Mouse (Mus musculus): ENCODE results near the gene Dhdh. TPM values are rescaled to one million over a fixed set of nuclear protein-coding genes. Genes with fewer than 3 reads are reported as not detected.
A peak's percentile ranks its signal among the peaks of the same experiment; 100 is the strongest.
"Not testable (repeated sequence)": the region's sequence is repeated elsewhere in the genome, so short reads cannot be mapped to it uniquely, and the experiment has no call there.

Gene Dhdh
- polyA plus RNA-seq, 1 experiment, result not detected

DNA sequence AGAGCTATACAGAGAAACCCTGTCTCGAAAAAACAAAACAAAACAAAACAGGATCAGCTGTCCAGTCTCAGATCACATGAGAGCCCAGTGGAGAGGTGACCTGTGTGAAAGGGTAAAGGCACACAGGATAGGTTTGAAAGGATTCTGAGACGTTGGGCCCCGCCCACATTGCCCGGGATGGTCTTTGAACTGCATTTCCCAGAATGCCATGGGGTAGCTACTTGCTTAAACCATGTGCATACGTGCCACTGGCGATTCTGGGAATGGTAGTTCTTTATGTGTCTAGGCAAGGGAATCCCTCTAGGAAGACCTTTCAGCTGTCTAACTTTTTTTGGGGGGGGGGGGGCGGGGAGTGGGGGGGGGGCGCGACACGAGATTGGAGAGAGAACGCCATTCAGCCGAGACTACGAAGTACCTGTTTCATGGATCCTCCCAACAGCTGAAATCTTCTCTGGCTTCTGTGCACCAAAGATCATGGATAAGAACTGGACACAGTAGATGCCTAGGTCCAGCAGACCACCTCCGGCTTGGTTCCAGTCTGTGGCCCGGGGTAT is 7.2 kb downstream of the Dhdh start, which contains the start of gene Tulp2:
TSS of gene Tulp2 (plus strand) at position 504 of the 554 bp plus-strand sequence.
- no peak within 1 kb of the TSS for H3K27ac ChIP-seq (ENCODE audit: insufficient read depth, low read depth, low read length)
- H3K4me1 ChIP-seq (ENCODE audit: control insufficient read depth, insufficient read depth, low read length), result no peaks in the 10 kb centered on the region
- no peak within 1 kb of the TSS for H3K4me3 ChIP-seq (ENCODE audit: insufficient read depth, low read depth, low read length)
- TF ChIP-seq POLR2A (IDR thresholded peaks at IDR 0.05; ENCODE audit: insufficient read depth, low read depth, low read length), result no peak
- TF ChIP-seq CTCF (IDR thresholded peaks at IDR 0.05; ENCODE audit: insufficient read depth, low read depth, low read length), result no peak
- WGBS, result 51% methylated on average over 15 of the region's 15 CpGs

DNA sequence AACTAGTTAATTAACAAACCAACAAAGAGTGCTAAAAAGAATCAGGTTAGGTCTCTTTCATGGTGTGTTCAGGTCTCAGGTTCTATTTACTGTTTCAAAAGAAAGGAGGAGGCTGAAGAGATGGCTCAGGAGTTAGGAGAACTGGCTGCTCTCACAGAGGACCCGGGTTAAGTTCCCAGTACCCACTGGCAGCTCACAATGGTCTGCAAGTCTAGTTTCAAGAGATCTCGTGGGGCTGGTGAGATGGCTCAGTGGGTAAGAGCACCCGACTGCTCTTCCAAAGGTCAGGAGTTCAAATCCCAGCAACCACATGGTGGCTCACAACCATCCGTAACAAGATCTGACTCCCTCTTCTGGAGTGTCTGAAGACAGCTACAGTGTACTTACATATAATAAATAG is 8.3 kb downstream of the Dhdh start:
- H3K4me1 ChIP-seq (ENCODE audit: control insufficient read depth, insufficient read depth, low read length); H3K4me3 ChIP-seq (ENCODE audit: insufficient read depth, low read depth, low read length); H3K27ac ChIP-seq (ENCODE audit: insufficient read depth, low read depth, low read length): not testable (repeated sequence)
- 84% methylated on average over 4 of the region's 4 CpGs for WGBS

GRCm38 (mm10) chr7:45478774-45479173 is 9.8 kb downstream of the Dhdh start:
- Histone ChIP-seq H3K4me3 (ENCODE audit: insufficient read depth, low read depth, low read length) (no peak overlapping the region), H3K4me1 (ENCODE audit: control insufficient read depth, insufficient read depth, low read length) (peaks cover 5% of the 10 kb centered on the region; the same call in 1 of the 2 replicates), H3K27ac (ENCODE audit: insufficient read depth, low read depth, low read length) (no peak overlapping the region)
- 95% methylated on average over 7 of the region's 7 CpGs for WGBS
- no peak for TF ChIP-seq CTCF (IDR thresholded peaks at IDR 0.05; ENCODE audit: insufficient read depth, low read depth, low read length)
- TF ChIP-seq POLR2A (IDR thresholded peaks at IDR 0.05; ENCODE audit: insufficient read depth, low read depth, low read length), result no peak

- H3K27ac ChIP-seq (ENCODE audit: insufficient read depth, low read depth, low read length), result no peak overlapping the region
- H3K4me1 ChIP-seq (ENCODE audit: control insufficient read depth, insufficient read depth, low read length), result peaks cover 5% of the 10 kb centered on the region; the same call in 1 of the 2 replicates
- TF ChIP-seq POLR2A (IDR thresholded peaks at IDR 0.05; ENCODE audit: insufficient read depth, low read depth, low read length), result no peak
- TF ChIP-seq CTCF (IDR thresholded peaks at IDR 0.05; ENCODE audit: insufficient read depth, low read depth, low read length), result no peak
- H3K4me3 ChIP-seq (ENCODE audit: insufficient read depth, low read depth, low read length), result no peak overlapping the region
- WGBS, result 3% methylated on average over 3 of the region's 3 CpGs
Observed at GRCm38 (mm10) chr7:45477003-45477402, 11.6 kb downstream of the Dhdh start.

- Histone ChIP-seq H3K4me1 (ENCODE audit: control insufficient read depth, insufficient read depth, low read length) (peaks cover 5% of the 10 kb centered on the region; the same call in 1 of the 2 replicates), H3K4me3 (ENCODE audit: insufficient read depth, low read depth, low read length) (no peak overlapping the region), H3K27ac (ENCODE audit: insufficient read depth, low read depth, low read length) (no peak overlapping the region)
- 59% methylated on average over 1 of the region's 1 CpGs for WGBS
- TF ChIP-seq POLR2A (IDR thresholded peaks at IDR 0.05; ENCODE audit: insufficient read depth, low read depth, low read length) (no peak), CTCF (IDR thresholded peaks at IDR 0.05; ENCODE audit: insufficient read depth, low read depth, low read length) (no peak)
Observed at GRCm38 (mm10) chr7:45476453-45476852, 12.2 kb downstream of the Dhdh start.

GRCm38 (mm10) chr7:45475291-45475969 is 13.2 kb downstream of the Dhdh start:
- Histone ChIP-seq H3K27ac (ENCODE audit: insufficient read depth, low read depth, low read length) (0 out of 2 replicates have a peak overlapping the region, but pooled peaks have one; percentile 0), H3K4me1 (ENCODE audit: control insufficient read depth, insufficient read depth, low read length) (peaks cover 5% of the 10 kb centered on the region; the same call in 1 of the 2 replicates), H3K4me3 (ENCODE audit: insufficient read depth, low read depth, low read length) (peak overlapping the region; percentile 34)
- WGBS, result 76% methylated on average over 16 of the region's 16 CpGs
- TF ChIP-seq CTCF (IDR thresholded peaks at IDR 0.05; ENCODE audit: insufficient read depth, low read depth, low read length), result no peak
- no peak for TF ChIP-seq POLR2A (IDR thresholded peaks at IDR 0.05; ENCODE audit: insufficient read depth, low read depth, low read length)

DNA sequence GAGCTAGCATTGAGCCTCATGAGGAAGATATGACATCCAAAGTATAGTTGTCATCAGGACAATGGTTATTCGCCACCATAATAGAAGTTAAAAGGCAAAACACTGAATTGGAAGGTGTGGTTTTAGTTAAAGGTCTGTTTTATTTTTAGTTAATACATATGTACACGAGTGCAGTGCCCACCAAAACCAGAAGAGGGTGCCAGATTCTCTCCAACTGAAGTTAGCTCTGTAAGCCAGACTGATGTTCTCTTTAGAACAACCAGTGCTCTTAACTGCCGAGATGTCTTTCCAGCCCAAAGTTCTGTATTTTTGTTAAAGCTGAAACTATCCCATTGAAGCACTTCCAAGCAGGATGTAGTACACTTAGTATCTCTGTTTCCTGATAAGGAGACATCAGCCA is 17.7 kb downstream of the Dhdh start:
- TF ChIP-seq POLR2A (IDR thresholded peaks at IDR 0.05; ENCODE audit: insufficient read depth, low read depth, low read length), result no peak
- TF ChIP-seq CTCF (IDR thresholded peaks at IDR 0.05; ENCODE audit: insufficient read depth, low read depth, low read length), result no peak
- H3K4me1 ChIP-seq (ENCODE audit: control insufficient read depth, insufficient read depth, low read length), result peaks cover 8% of the 10 kb centered on the region
- no peak overlapping the region for H3K27ac ChIP-seq (ENCODE audit: insufficient read depth, low read depth, low read length)
- WGBS, result under 1% methylated on average over 3 of the region's 3 CpGs
- H3K4me3 ChIP-seq (ENCODE audit: insufficient read depth, low read depth, low read length), result no peak overlapping the region

DNA sequence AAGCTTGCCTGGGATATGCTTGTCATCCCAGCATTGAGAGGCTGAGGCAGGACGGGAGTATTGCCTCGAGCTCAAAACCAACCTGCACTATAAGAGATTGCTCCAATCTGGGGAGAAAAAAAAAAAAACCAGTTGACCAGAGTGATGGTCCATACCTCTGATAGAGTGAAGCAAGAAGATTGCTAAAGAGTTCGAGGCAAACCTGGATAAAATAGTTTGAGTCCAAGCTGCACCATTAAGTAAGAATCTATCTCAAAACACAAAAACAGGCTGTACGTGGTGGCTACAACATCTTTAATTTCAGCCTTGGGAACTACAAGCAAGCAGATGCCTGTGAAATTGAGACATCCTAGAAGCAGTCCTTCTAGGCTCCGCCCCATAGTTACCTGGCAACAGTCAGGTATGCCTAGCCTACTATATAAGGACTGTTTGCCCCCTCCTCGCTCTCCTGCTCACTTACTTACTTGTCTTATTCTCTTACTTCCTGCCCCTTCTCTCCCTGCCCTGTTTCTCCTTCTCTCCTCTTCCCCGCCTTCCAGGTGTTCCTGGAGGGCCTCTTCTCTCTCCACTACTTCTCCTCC is 21.4 kb downstream of the Dhdh start:
- 43% methylated on average over 7 of the region's 7 CpGs for WGBS
- H3K4me3 ChIP-seq (ENCODE audit: insufficient read depth, low read depth, low read length), result peak overlapping the region; percentile 75
- TF ChIP-seq CTCF (IDR thresholded peaks at IDR 0.05; ENCODE audit: insufficient read depth, low read depth, low read length), result no peak
- H3K27ac ChIP-seq (ENCODE audit: insufficient read depth, low read depth, low read length), result 0 out of 2 replicates have a peak overlapping the region, but pooled peaks have one; percentile 27
- peaks cover 14% of the 10 kb centered on the region for H3K4me1 ChIP-seq (ENCODE audit: control insufficient read depth, insufficient read depth, low read length)
